Mouse (Mus musculus) frontal cortex, postnatal 14 days (tissue): ENCODE data around the gene Ucn3.

Experiments
- DNase-seq, 2 experiments: peaks; one replicate each; pipeline ENCODE4 v3.0.0; 2022; ENCODE audit warnings: low spot score in 2 of 2

The Ucn3 gene

DNA sequence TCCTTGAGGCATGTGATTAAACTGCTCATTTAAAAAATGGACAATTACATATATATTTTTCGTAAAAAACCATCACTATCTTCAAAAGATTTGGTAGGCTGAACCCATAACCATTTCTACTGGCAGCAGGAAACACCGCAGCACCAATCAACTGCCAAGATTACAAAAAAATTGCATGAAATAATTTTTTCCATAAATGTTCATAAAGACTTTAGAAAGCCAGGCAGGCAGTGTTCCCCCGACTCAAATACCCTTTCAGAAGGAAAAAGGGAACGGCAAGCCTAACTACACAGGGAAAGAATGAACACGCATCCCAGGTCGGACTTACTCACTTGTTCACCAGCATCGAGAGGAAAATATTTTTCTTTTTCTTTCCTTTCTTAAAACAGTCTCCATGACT lies 52.5 kb downstream of the Ucn3 start:
- DNase-seq: no peak

GRCm38 (mm10) chr13:3891479-3892087 lies 53.6 kb downstream of the Ucn3 start:
- no peak for DNase-seq
